Mouse (Mus musculus) embryonic facial prominence, embryonic 11.5 days (tissue): ENCODE data around the gene Tmem255b. TPM values are rescaled to one million over a fixed set of nuclear protein-coding genes. Genes with fewer than 3 reads are reported as not detected.

Source experiments
- ATAC-seq: fragments of 200-750 bp; cut with Nextera tagmentation; replicated peaks from 2 replicates; pipeline ENCODE4 v1.8.0; 2017; ENCODE audit warnings: low read depth; ENCODE audit not compliant: insufficient number of reproducible peaks, low FRiP score, low TSS enrichment
- DNase-seq: peaks from one replicate; pipeline ENCODE4 v3.0.0-alpha.2; 2015; ENCODE audit warnings: low spot score
- H3K27ac ChIP-seq: fragments of 300-500 bp; sonication (generic); replicated peaks from 2 replicates; pipeline ENCODE4 v1.5.1; 2014; ENCODE audit warnings: mild to moderate bottlenecking, low read depth, low read length, control low read depth
- H3K27me3 ChIP-seq: fragments of 300-500 bp; sonication (generic); 2 replicates; pipeline ENCODE4 v1.6.1; 2014; ENCODE audit warnings: mild to moderate bottlenecking, low read length, moderate library complexity, mixed read lengths; ENCODE audit not compliant: control insufficient read depth, insufficient read depth
- H3K36me3 ChIP-seq: fragments of 300-500 bp; sonication (generic); replicated peaks from 2 replicates; pipeline ENCODE4 v1.6.1; 2014; ENCODE audit warnings: low read depth, mild to moderate bottlenecking, low read length, moderate library complexity, mixed read lengths; ENCODE audit not compliant: control insufficient read depth, insufficient read depth
- H3K4me1 ChIP-seq: fragments of 300-500 bp; sonication (generic); 2 replicates; pipeline ENCODE4 v1.6.1; 2014; ENCODE audit warnings: low read length, mixed read lengths; ENCODE audit not compliant: control insufficient read depth, insufficient read depth
- H3K4me2 ChIP-seq: fragments of 300-500 bp; sonication (generic); 2 replicates; pipeline ENCODE4 v1.6.1; 2014; ENCODE audit warnings: low read depth, mild to moderate bottlenecking, control low read depth, low read length, moderate library complexity
- H3K4me3 ChIP-seq: fragments of 300-500 bp; sonication (generic); 2 replicates; pipeline ENCODE4 v1.5.1; 2014; ENCODE audit warnings: low read depth, low read length, control low read depth
- H3K9ac ChIP-seq: fragments of 300-500 bp; sonication (generic); replicated peaks from 2 replicates; pipeline ENCODE4 v1.6.1; 2014; ENCODE audit warnings: mild to moderate bottlenecking, control low read depth, low read length
- H3K9me3 ChIP-seq: fragments of 300-500 bp; sonication (generic); replicated peaks from 2 replicates; pipeline ENCODE4 v1.6.1; 2016; ENCODE audit warnings: mild to moderate bottlenecking, low read length, inconsistent platforms, mixed read lengths; ENCODE audit not compliant: control insufficient read depth
- WGBS: fragments of 180-500 bp; shearing (Covaris S2); extraction: QIAGEN DNeasy Blood & Tissue Kit; methylation state at CpG from one replicate; pipeline ENCODE4 v1.1.7; 2014; 5-methylcytosine and 5-hydroxymethylcytosine counted together
- polyA plus RNA-seq: library from polyadenylated mRNA; unstranded; fragments of >200 nt; fragmentation: Nextera tagmentation; extraction: Ambion mirVana; gene quantifications from 2 replicates; pipeline ENCODE4 v1.2.1, GENCODE M21; 2014

Tmem255b gene
- polyA plus RNA-seq, 1 experiment from 2014 or later: 0.36 TPM

DNA sequence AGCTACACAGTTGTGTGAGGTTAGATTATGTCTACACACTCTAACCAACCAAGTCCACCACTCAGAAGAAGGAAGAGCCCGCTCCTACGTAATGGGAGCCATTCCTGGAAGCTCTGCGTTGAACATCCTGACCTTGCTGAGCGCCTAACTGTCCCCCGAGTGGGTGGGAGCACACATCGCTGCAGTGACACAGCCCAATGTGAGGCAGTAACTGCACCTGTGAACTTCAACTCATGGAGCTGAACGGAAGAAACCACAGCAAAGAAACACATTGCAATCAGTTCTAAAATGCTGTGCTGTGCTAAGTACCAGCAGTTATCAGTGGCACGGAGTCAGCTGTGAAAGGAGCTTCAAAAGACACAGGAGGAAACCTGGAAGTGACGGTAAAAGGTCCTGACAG lies 6.8 kb upstream of the Tmem255b start:
- Histone ChIP-seq H3K4me1 (no peaks in the 10 kb centered on the region), H3K27me3 (no peaks in the 10 kb centered on the region), H3K9ac (no peak overlapping the region), H3K4me3 (no peak overlapping the region), H3K27ac (no peak overlapping the region), H3K36me3 (no peaks in the 10 kb centered on the region), H3K9me3 (no peaks in the 10 kb centered on the region), H3K4me2 (no peak overlapping the region)
- WGBS: 81% methylated on average over 9 of the region's 9 CpGs
- no peak for ATAC-seq
- no peak for DNase-seq

DNA sequence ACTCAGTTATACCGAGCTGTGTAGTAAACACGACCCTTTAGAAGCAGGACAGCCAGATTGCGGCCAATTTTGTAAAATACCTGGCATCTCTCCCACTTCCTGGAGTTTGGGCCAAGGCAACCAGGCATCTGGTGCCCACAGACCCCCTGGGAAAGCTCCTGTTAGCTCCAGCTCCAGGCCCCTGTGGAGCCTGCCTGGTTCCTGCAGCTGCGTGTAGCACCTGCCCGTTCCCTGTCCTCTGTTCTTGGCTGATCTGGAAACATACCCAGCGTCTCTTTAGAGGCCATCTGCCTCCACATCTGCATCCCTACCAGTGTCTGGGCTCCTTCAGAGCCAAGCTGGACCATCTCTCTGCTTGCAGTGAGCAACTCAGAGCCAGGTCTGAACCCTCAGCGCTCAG lies 4.6 kb upstream of the Tmem255b start:
- Histone ChIP-seq H3K27ac (no peak overlapping the region), H3K9ac (no peak overlapping the region), H3K36me3 (no peaks in the 10 kb centered on the region), H3K4me2 (no peak overlapping the region), H3K9me3 (no peaks in the 10 kb centered on the region), H3K4me3 (no peak overlapping the region), H3K27me3 (peaks cover 4% of the 10 kb centered on the region; the same call in 1 of the 2 replicates), H3K4me1 (no peaks in the 10 kb centered on the region)
- DNase-seq (no peak), ATAC-seq (no peak)
- WGBS: 82% methylated on average over 7 of the region's 7 CpGs

DNA sequence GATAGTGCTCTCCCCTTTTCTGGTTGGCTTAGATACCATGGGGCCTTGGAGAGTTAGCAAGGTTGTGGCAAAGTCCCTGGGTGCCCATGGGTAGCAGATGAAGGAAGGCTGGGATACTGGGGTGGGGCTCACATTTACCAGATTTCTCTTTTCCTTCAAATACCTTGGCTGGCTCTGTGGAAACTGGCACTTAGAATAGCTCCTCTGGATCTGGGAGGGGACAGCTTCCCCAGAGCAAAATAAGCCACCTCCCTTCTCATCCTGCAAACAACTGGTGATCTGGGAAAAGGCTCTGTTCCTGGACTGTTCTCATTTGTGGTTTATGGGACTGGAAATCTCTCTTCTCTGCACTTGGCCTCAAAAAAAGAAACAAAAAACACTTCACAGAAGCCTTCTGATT lies 4.1 kb upstream of the Tmem255b start:
- Histone ChIP-seq H3K36me3 (no peaks in the 10 kb centered on the region), H3K9me3 (no peaks in the 10 kb centered on the region), H3K9ac (no peak overlapping the region), H3K4me2 (no peak overlapping the region), H3K4me1 (no peaks in the 10 kb centered on the region; the same call in 1 of the 2 replicates), H3K27ac (no peak overlapping the region), H3K27me3 (peaks cover 8% of the 10 kb centered on the region), H3K4me3 (no peak overlapping the region)
- no peak for DNase-seq
- ATAC-seq: no peak

DNA sequence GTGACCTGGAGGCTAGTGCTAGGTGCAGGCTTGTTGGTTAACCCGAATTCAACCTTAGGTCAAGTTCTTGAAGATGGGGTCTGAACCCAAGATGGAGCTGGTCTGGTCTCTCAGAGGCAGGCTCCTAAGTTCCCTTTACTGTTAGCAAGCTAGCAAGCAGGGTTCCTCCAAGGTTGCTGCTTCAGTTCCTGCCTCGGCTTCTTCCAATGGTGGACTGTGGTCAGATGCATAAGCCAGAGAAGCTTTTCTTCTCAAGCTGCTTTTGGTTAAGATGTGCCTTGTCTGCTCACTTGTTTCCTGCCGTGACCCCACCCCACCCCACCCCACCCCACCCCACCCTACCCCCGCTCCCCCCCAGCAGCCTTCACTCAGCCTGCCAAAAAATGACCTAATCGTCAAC lies 1.9 kb upstream of the Tmem255b start:
- Histone ChIP-seq H3K4me1 (no peaks in the 10 kb centered on the region; the same call in 1 of the 2 replicates), H3K27me3 (peaks cover 16% of the 10 kb centered on the region), H3K27ac (no peak overlapping the region), H3K4me2 (no peak overlapping the region), H3K9ac (no peak overlapping the region), H3K9me3 (no peaks in the 10 kb centered on the region), H3K36me3 (no peaks in the 10 kb centered on the region), H3K4me3 (no peak overlapping the region)
- no peak for ATAC-seq
- DNase-seq: no peak
- WGBS: 84% methylated on average over 5 of the region's 5 CpGs

DNA sequence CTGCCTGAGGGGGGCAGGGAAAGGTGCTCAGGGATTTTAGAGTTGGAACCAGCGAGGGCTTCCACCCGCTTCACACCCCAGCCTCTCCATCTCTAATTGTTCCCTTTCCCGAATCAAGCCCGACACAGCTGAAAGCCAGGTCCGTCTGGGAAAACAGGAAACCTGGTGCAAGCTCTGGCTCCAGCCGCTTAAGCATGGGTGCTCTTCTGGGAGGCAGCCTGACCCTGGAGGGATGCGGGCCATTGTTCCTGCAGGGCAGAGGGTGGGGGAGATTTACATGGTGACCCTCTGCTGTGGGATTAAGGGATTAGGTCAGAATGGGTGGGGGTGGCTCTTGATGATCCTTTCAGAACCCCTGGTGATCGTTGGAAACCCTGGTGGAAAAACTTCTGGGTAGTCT lies 1.1 kb downstream of the Tmem255b start:
- H3K4me3 ChIP-seq: no peak overlapping the region
- ATAC-seq (no peak), DNase-seq (no peak)
- H3K36me3 ChIP-seq: no peaks in the 10 kb centered on the region
- H3K27ac ChIP-seq: no peak overlapping the region
- H3K9me3 ChIP-seq: no peaks in the 10 kb centered on the region
- WGBS: 8% methylated on average over 8 of the region's 8 CpGs
- no peaks in the 10 kb centered on the region; the same call in 1 of the 2 replicates for H3K4me1 ChIP-seq
- H3K9ac ChIP-seq: no peak overlapping the region
- H3K4me2 ChIP-seq: no peak overlapping the region
- peaks cover 16% of the 10 kb centered on the region for H3K27me3 ChIP-seq

DNA sequence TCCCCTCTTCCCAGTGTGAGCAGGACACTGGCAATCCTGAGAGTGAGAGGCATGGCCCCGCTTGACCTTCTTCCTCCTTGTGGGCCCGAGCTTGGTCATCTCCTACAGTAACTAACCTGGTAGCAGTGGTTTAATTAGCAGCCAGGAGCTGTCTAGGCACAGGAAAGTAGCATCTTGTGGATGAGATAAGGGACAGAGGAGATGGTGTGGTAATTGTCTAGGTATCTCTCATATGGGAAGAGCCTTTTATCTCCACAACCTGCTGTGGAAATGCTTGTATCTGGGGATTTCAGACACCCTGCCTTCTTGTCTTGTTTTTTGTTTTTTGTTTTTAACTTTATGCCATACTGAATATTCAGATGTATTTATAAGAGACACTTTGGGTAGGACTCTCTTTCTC lies 2.5 kb downstream of the Tmem255b start:
- Histone ChIP-seq H3K4me3 (no peak overlapping the region), H3K9me3 (no peaks in the 10 kb centered on the region), H3K36me3 (no peaks in the 10 kb centered on the region), H3K27me3 (peaks cover 16% of the 10 kb centered on the region), H3K4me2 (no peak overlapping the region), H3K27ac (no peak overlapping the region), H3K4me1 (no peaks in the 10 kb centered on the region; the same call in 1 of the 2 replicates), H3K9ac (no peak overlapping the region)
- 83% methylated on average over 2 of the region's 2 CpGs for WGBS
- ATAC-seq: no peak
- DNase-seq: no peak

DNA sequence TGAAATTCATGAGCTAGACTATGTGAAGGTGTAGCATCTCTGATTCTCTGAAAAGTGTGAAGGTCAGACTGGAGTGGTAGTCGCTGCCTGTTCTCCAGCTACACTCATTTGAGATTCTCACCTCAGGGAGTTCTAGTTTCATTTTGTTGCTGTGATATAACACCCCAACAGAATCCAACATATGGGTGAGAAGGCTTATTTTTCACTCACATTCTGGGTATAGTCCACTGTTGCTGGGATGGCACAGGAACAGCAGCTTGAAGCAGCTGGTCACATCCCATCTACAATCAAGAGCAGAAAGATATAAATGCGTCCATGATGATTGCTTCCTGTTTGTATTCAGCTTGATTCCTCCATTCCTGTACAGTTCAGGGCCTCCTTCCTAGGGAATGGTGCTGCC lies 7.2 kb downstream of the Tmem255b start:
- Histone ChIP-seq H3K4me3 (no peak overlapping the region), H3K27ac (no peak overlapping the region), H3K4me1 (no peaks in the 10 kb centered on the region), H3K4me2 (no peak overlapping the region), H3K27me3 (no peaks in the 10 kb centered on the region), H3K36me3 (no peaks in the 10 kb centered on the region), H3K9me3 (no peaks in the 10 kb centered on the region), H3K9ac (no peak overlapping the region)
- 96% methylated on average over 2 of the region's 2 CpGs for WGBS
- ATAC-seq (no peak), DNase-seq (no peak)

DNA sequence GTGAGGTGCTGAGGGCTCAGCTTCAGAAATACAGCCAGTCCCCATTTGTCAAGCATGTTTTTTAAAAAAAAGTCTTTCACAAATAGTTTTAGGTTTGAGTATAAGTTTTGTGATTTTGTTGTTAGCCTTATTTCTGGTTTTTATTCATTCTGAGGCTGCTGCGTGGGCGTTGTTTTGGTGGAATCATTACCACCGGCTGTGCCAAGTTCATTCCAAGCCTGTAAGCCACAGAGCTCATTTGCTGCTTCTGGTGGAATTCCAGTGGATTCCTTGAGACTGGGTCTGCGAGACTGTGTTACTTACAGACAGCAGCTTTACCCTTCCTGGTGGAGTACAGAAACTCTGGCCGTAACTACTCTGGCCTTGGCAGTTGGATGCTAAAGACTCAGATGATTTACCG lies 11.5 kb downstream of the Tmem255b start:
- Histone ChIP-seq H3K4me3 (no peak overlapping the region), H3K4me2 (no peak overlapping the region), H3K27me3 (no peaks in the 10 kb centered on the region), H3K9ac (no peak overlapping the region), H3K4me1 (no peaks in the 10 kb centered on the region), H3K27ac (no peak overlapping the region), H3K9me3 (no peaks in the 10 kb centered on the region), H3K36me3 (no peaks in the 10 kb centered on the region)
- DNase-seq (no peak), ATAC-seq (no peak)
- 94% methylated on average over 6 of the region's 6 CpGs for WGBS
